Mouse (Mus musculus) kidney, embryonic 16.5 days (tissue): ENCODE results near the gene Erbb3. TPM values are rescaled to one million over a fixed set of nuclear protein-coding genes. Genes with fewer than 3 reads are reported as not detected.
"Not testable (repeated sequence)": the region's sequence is repeated elsewhere in the genome, so short reads cannot be mapped to it uniquely, and the experiment has no call there.

ENCODE experiments used
- ATAC-seq: fragments of 200-750 bp; cut with Nextera tagmentation; 2 replicates; pipeline ENCODE4 v1.8.0; 2017; ENCODE audit warnings: moderate TSS enrichment; ENCODE audit not compliant: low FRiP score, low TSS enrichment
- H3K27ac ChIP-seq: fragments of 300-500 bp; sonication (generic); 2 replicates; pipeline ENCODE4 v1.5.1; 2014; ENCODE audit warnings: low read length
- H3K27me3 ChIP-seq: fragments of 300-500 bp; sonication (generic); 2 replicates; pipeline ENCODE4 v1.6.1; 2014; ENCODE audit warnings: low read length, control low read depth, mixed read lengths; ENCODE audit not compliant: insufficient read depth
- H3K36me3 ChIP-seq: fragments of 300-500 bp; sonication (generic); 2 replicates; pipeline ENCODE4 v1.6.1; 2014; ENCODE audit warnings: low read length, control low read depth, mixed read lengths; ENCODE audit not compliant: insufficient read depth
- H3K4me1 ChIP-seq: fragments of 300-500 bp; sonication (generic); 2 replicates; pipeline ENCODE4 v1.6.1; 2014; ENCODE audit warnings: low read length, control low read depth, mixed read lengths; ENCODE audit not compliant: insufficient read depth
- H3K4me2 ChIP-seq: fragments of 300-500 bp; sonication (generic); replicated peaks from 2 replicates; pipeline ENCODE4 v1.6.1; 2014; ENCODE audit warnings: low read depth, low read length
- H3K4me3 ChIP-seq: fragments of 300-500 bp; sonication (generic); 2 replicates; pipeline ENCODE4 v1.5.1; 2014; ENCODE audit warnings: mild to moderate bottlenecking, low read length
- H3K9ac ChIP-seq: fragments of 300-500 bp; sonication (generic); replicated peaks from 2 replicates; pipeline ENCODE4 v1.6.1; 2014; ENCODE audit warnings: low read length
- H3K9me3 ChIP-seq: fragments of 300-500 bp; sonication (generic); 2 replicates; pipeline ENCODE4 v1.6.1; 2016; ENCODE audit warnings: low read length, control low read depth
- WGBS: fragments of 180-500 bp; shearing (Covaris S2); extraction: QIAGEN DNeasy Blood & Tissue Kit; methylation state at CpG from one replicate; pipeline ENCODE4 v1.1.7; 2014; 5-methylcytosine and 5-hydroxymethylcytosine counted together
- polyA plus RNA-seq: library from polyadenylated mRNA; unstranded; fragments of >200 nt; fragmentation: Nextera tagmentation; extraction: Ambion mirVana; gene quantifications from 2 replicates; pipeline ENCODE4 v1.2.1, GENCODE M21; 2015

The Erbb3 gene
- polyA plus RNA-seq, 1 experiment from 2014 or later, result 11.5 TPM

DNA sequence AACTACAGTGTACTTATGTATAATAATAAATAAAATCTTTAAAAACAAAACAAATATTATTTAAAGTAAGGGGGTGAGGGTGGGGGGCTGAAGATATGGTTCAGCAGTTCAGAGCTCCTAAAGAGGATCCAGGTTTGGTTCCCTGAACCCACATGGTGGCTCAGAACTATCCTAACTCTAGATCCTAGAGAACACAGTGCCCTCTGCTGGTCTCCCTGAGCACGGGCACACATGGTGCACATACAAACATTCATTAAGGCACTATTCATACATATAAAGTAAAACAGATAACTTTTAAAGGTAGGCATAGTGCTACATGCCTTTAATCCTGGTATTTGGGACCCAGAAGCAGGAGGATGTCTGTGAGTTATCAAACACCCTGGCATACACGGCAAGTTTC is 14.4 kb downstream of the Erbb3 start:
- Histone ChIP-seq H3K27me3 (no peaks in the 10 kb centered on the region), H3K27ac (no peak overlapping the region), H3K4me1 (no peaks in the 10 kb centered on the region), H3K9ac (no peak overlapping the region), H3K4me2 (no peak overlapping the region), H3K4me3 (no peak overlapping the region), H3K36me3 (peaks cover 10% of the 10 kb centered on the region; the same call in 1 of the 2 replicates), H3K9me3 (no peaks in the 10 kb centered on the region; the same call in 1 of the 2 replicates)
- no peak for ATAC-seq
- WGBS, result 93% methylated on average over 2 of the region's 2 CpGs

DNA sequence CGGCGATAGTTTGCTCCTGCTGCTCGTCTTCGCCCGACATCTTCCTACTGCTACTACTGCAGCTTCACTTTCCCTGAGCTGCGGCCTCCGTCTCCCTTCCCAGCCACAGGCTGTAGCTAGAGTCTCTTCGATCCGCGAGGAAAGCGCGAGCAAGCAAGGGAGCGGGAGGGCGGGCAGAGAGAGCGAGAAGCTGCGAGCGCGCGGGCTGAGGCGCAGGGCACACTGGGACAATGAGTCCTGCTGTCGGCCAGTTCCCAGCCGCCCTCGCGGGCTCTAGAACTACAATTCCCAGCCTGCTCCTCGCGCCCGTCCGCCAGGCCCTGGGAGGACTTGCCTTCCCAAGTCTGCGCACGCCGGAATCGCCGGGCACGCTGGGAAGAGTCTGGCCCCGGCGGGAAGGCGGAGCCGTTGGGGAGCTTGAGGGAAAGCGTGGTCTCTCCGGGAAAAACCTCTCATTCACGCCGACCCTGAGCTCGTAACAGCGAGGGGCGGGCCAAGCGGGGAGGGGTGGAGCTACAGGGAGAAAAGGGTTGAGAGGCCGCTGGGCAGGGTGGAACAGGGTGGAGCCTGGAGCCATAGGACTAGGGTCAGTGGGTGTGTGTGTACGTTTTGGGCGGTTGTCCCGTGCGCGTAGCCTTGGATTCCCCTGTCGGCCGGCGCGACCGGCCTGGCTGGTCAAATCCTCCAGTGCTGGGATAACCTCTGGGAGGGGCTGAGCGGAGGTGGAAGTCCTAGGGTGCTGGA is 23.5 kb downstream of the Erbb3 start, which contains the start of gene Pa2g4:
Gene Pa2g4 (minus strand): TSS at position 200 of the 744 bp plus-strand sequence.
- peak within 1 kb of the TSS; percentile 88 for H3K4me3 ChIP-seq
- no peaks in the 10 kb centered on the region for H3K9me3 ChIP-seq
- peak within 1 kb of the TSS; percentile 96 for H3K27ac ChIP-seq
- peak within 1 kb of the TSS; percentile 91 for H3K4me2 ChIP-seq
- peak; percentile 99 for ATAC-seq
- peaks cover 24% of the 10 kb centered on the region for H3K36me3 ChIP-seq
- no peaks in the 10 kb centered on the region for H3K27me3 ChIP-seq
- WGBS, result under 1% methylated on average over 58 of the region's 58 CpGs
- H3K9ac ChIP-seq, result peak within 1 kb of the TSS; percentile 95
- H3K4me1 ChIP-seq, result peaks cover 19% of the 10 kb centered on the region

DNA sequence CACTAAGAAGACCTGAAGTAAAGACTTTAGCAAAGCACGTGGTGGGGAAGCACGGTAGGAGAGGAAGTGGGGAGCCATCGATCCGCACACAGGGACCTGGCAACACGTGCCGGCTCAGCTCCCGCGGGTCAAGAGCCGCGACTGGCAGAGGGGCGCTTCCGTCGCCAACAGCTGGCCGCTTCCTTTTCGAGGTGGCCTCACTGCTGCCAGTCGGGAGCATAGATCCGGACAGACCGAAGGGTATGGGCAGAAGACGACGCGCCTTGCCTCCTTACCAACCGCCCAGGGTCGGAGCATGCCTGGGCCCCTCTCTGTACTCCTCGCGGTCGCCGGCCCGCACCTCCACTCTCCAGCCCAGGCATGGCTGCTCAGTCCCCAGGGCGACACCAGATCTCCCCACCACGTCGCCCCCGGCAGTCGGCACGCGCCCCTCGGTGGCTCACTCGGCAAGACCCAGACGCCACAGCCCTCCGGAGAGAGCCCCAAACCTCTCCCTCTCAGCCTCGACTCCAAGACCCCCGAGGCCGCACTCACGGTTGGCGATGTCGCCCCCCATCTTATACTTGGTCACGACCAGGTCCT is 24.2 kb downstream of the Erbb3 start:
- Histone ChIP-seq H3K27ac (peak overlapping the region; percentile 96), H3K36me3 (peaks cover 30% of the 10 kb centered on the region), H3K4me2 (peak overlapping the region; percentile 91), H3K27me3 (no peaks in the 10 kb centered on the region), H3K4me3 (peak overlapping the region; percentile 88), H3K4me1 (peaks cover 19% of the 10 kb centered on the region), H3K9me3 (no peaks in the 10 kb centered on the region), H3K9ac (peak overlapping the region; percentile 95)
- WGBS, result 0% methylated on average over 35 of the region's 46 CpGs
- ATAC-seq, result peak; percentile 28

- no peak overlapping the region for H3K27ac ChIP-seq
- H3K4me1 ChIP-seq, result peaks cover 19% of the 10 kb centered on the region
- 82% methylated on average over 6 of the region's 6 CpGs for WGBS
- no peak overlapping the region for H3K9ac ChIP-seq
- H3K9me3 ChIP-seq, result no peaks in the 10 kb centered on the region
- H3K4me3 ChIP-seq, result no peak overlapping the region
- no peak for ATAC-seq
- no peak overlapping the region for H3K4me2 ChIP-seq
- H3K27me3 ChIP-seq, result no peaks in the 10 kb centered on the region
- H3K36me3 ChIP-seq, result peaks cover 44% of the 10 kb centered on the region
Measured at GRCm38 (mm10) chr10:128563544-128563943, 25.9 kb downstream of the Erbb3 start.

DNA sequence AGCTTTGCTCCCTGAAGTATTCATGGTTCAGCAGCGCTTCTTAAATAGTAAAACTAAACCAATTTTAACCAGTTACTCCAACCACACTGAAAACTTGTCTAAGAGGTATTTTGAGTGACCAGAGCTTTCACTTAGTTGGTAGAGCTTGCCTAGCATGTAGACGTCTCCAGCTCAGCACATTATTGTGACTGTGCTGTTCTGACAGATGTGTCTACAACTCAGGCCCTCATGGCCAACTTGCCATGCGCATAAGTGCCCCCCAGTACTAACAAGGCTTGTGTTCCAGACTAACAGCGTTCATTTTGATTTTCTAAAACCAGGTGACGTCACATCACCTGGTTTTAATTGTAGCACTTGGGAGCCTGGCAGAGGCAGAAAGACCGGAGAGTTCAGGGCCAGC is 32.5 kb downstream of the Erbb3 start:
- no peak overlapping the region for H3K27ac ChIP-seq
- no peak overlapping the region for H3K4me2 ChIP-seq
- H3K9ac ChIP-seq, result no peak overlapping the region
- no peak overlapping the region for H3K4me3 ChIP-seq
- WGBS, result 91% methylated on average over 6 of the region's 6 CpGs
- H3K36me3 ChIP-seq, result peaks cover 49% of the 10 kb centered on the region
- H3K27me3 ChIP-seq, result no peaks in the 10 kb centered on the region
- no peaks in the 10 kb centered on the region for H3K4me1 ChIP-seq
- no peak for ATAC-seq
- no peaks in the 10 kb centered on the region for H3K9me3 ChIP-seq

- Histone ChIP-seq H3K4me1 (no peaks in the 10 kb centered on the region), H3K4me2 (no peak overlapping the region), H3K36me3 (peaks cover 42% of the 10 kb centered on the region), H3K27me3 (no peaks in the 10 kb centered on the region), H3K9ac (no peak overlapping the region), H3K9me3 (no peaks in the 10 kb centered on the region), H3K27ac (no peak overlapping the region), H3K4me3 (no peak overlapping the region)
- ATAC-seq, result no peak
Measured at GRCm38 (mm10) chr10:128556286-128556685, 33.2 kb downstream of the Erbb3 start.

DNA sequence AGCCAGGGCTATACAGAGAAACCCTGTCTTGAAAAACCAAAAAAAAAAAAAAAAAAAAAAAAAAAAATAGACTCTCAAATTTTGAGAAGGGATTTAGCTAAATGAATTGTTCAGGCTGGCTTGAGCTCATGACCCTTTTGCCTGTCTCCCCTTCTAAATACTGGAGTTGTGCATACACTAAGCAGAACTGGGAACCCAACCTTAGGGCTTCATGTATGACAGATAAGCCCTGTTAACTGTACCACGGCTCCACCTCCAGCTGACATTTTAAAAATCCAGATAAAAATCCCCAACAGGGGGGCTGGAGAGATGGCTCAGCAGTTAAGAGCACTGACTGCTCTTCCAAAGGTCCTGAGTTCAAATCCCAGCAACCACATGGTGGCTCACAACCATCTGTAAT is 33.9 kb downstream of the Erbb3 start:
- not testable (repeated sequence) for H3K4me3 ChIP-seq, H3K9me3 ChIP-seq

DNA sequence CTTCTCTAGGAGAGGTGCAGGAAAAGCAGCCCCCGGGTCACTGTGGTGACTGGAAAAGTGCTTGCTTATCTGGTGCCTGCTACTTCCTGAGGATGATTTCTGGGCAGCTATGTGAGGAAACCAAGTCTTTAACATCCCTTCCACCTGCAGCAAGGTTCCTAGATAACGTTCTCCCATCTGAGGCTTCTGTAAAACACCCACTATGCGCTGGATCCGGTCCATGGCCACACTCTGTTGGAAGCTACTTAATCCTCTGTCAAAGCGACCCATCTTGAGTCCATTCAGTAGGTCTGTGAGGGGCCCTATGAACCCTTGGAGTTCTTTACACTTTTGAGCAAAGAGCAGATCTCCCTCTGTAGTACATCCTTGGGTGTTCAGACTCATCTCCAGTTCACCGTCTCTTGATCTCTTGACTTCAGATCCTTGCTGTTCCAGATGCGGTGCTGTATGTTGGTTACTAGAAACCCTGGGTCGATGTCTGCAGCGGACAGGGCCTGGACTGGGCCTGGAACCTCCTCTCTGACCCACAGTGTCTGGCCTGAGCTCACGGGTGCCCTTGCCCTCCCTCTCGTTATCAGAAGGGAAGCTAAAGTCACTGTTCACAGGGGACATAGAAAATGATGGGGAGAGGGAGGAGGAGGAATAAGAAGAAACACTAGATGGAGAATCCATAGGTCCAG is 39.2 kb downstream of the Erbb3 start:
- H3K4me1 ChIP-seq, H3K9me3 ChIP-seq, H3K27me3 ChIP-seq, H3K9ac ChIP-seq, H3K4me2 ChIP-seq, H3K27ac ChIP-seq, H3K36me3 ChIP-seq, ATAC-seq, H3K4me3 ChIP-seq: not testable (repeated sequence)
- WGBS, result 94% methylated on average over 11 of the region's 11 CpGs

More for the DNA sequence above, 33.9 kb downstream of the Erbb3 start:
- H3K27me3 ChIP-seq, ATAC-seq, H3K4me2 ChIP-seq, H3K9ac ChIP-seq, H3K27ac ChIP-seq, H3K4me1 ChIP-seq: not testable (repeated sequence)
- peaks cover 36% of the 10 kb centered on the region for H3K36me3 ChIP-seq
- 95% methylated on average over 1 of the region's 1 CpGs for WGBS

GRCm38 (mm10) chr10:128549682-128550057 is 39.8 kb downstream of the Erbb3 start:
- not testable (repeated sequence) for H3K27ac ChIP-seq, H3K9me3 ChIP-seq, H3K4me3 ChIP-seq, ATAC-seq, H3K4me1 ChIP-seq, H3K27me3 ChIP-seq, H3K4me2 ChIP-seq
- 59% methylated on average over 6 of the region's 6 CpGs for WGBS
- 0 out of 2 replicates have a peak overlapping the region, but pooled peaks have one; percentile 31 for H3K9ac ChIP-seq
- peaks cover 11% of the 10 kb centered on the region for H3K36me3 ChIP-seq
